Mouse (Mus musculus): ENCODE results near the gene Hist1h4d. TPM values are rescaled to one million over a fixed set of nuclear protein-coding genes. Genes with fewer than 3 reads are reported as not detected.
"Not testable (repeated sequence)": the region's sequence is repeated elsewhere in the genome, so short reads cannot be mapped to it uniquely, and the experiment has no call there.

Hist1h4d gene
- polyA plus RNA-seq, 2 experiments, result 8.6 to 152 TPM

DNA sequence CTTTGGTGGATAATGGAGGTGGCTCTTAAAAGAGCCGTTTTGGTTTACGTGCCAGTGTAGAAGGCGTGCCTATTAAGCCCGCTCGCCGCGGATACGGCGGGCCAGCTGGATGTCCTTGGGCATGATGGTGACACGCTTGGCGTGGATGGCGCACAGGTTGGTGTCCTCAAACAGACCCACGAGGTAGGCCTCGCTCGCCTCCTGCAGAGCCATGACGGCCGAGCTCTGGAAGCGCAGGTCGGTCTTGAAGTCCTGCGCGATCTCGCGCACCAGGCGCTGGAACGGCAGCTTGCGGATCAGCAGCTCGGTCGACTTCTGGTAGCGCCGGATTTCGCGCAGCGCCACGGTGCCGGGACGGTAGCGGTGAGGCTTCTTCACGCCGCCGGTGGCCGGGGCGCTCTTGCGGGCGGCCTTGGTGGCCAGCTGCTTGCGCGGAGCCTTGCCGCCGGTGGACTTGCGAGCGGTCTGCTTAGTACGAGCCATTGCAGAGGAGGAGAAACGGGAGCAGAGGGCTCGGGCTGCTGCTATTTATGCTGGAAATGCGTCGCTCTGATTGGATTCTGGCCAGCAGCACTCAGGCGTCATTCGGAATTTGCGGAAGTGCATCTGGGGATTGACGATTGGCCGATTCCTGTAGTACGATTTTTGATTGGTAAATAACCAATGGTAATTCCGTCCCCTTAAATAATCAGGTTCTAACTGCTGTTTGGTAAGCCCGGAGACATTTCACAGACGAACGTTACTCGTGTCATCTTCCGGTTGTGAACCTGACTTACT lies 19.3 kb upstream of the Hist1h4d start, which contains the start of gene Hist1h3e:
Hist1h3e (minus strand) TSS at position 487 of the 777 bp plus-strand sequence.
- under 1% methylated on average over 50 of the region's 67 CpGs for WGBS (ENCODE audit: insufficient replicate concordance)
- DNase-seq (ENCODE audit: low read depth in 3 of 3, low spot score in 3 of 3) (peak; percentile 98), ATAC-seq (ENCODE audit: insufficient read depth) (peak; percentile 92)
- H3K9me3 ChIP-seq (ENCODE audit: control insufficient read depth, low read length); H3K36me3 ChIP-seq (replicated peaks; ENCODE audit: control insufficient read depth, insufficient read depth, low read depth); H3K27me3 ChIP-seq (ENCODE audit: control insufficient read depth, insufficient read depth, low read length): not testable (repeated sequence)
- Histone ChIP-seq H3K4me1 (replicated peaks; ENCODE audit: control insufficient read depth in 2 of 2, insufficient read depth in 2 of 2, low read length in 1 of 2) (peaks cover 22 to 24% of the 10 kb centered on the region in 2 experiments), H3K4me2 (ENCODE audit: low read depth) (peak within 1 kb of the TSS; percentile 69), H3K27ac (peak within 1 kb of the TSS; percentile 92), H3K4me3 (ENCODE audit: insufficient read depth in 1 of 2, low read depth in 2 of 2, low read length in 2 of 2) (peak within 1 kb of the TSS; percentile 40 to 54), H3K9ac (replicated peaks) (peak within 1 kb of the TSS; percentile 81)
- TF ChIP-seq EP300 (IDR thresholded peaks at IDR 0.05; ENCODE audit: low read depth), result peak; percentile 72

GRCm38 (mm10) chr13:23562699-23563462 lies 18.5 kb upstream of the Hist1h4d start:
- peak; percentile 5; the same call in 1 of the 2 replicates for ATAC-seq (ENCODE audit: insufficient read depth)
- Histone ChIP-seq H3K4me3 (ENCODE audit: insufficient read depth in 1 of 2, low read depth in 2 of 2, low read length in 2 of 2) (peak overlapping the region; percentile 40 to 54), H3K4me2 (ENCODE audit: low read depth) (peak overlapping the region; percentile 69), H3K9me3 (ENCODE audit: control insufficient read depth, low read length) (no peaks in the 10 kb centered on the region), H3K27ac (peak overlapping the region; percentile 92), H3K9ac (replicated peaks) (peak overlapping the region; percentile 70), H3K27me3 (ENCODE audit: control insufficient read depth, insufficient read depth, low read length) (no peaks in the 10 kb centered on the region), H3K4me1 (replicated peaks; ENCODE audit: control insufficient read depth in 2 of 2, insufficient read depth in 2 of 2, low read length in 1 of 2) (peaks cover 24 to 29% of the 10 kb centered on the region in 2 experiments), H3K36me3 (replicated peaks; ENCODE audit: control insufficient read depth, insufficient read depth, low read depth) (no peaks in the 10 kb centered on the region)
- DNase-seq (ENCODE audit: low read depth in 3 of 3, low spot score in 3 of 3), result peak in 1 of 3 experiments; percentile 75
- 2% methylated on average over 18 of the region's 18 CpGs for WGBS (ENCODE audit: insufficient replicate concordance)
- TF ChIP-seq CTCF (IDR thresholded peaks at IDR 0.05; ENCODE audit: low read depth) (peak; percentile 42; the same call in 1 of the 2 replicates), EP300 (IDR thresholded peaks at IDR 0.05; ENCODE audit: low read depth) (no peak)

DNA sequence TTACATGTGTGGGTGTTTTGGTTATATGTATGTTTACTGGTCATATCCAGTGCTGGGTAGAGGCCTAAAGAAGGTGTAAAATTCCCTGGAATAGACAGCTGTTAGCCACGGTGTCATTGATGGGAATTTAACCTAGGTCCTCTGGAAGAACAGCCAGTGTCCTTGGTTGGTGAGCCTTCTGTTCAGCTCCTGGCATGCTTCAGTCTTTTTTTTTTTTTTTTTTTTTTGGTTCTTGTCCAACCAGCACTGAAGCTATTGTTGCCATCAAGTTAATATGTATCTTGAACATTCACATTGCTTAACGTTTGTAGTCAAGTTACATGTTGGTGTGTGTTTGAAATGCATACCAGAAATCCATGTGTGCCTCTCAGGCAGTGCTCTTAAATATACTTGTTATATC lies 16.9 kb upstream of the Hist1h4d start:
- WGBS (ENCODE audit: insufficient replicate concordance), result 74% methylated on average over 2 of the region's 2 CpGs
- TF ChIP-seq EP300 (IDR thresholded peaks at IDR 0.05; ENCODE audit: low read depth), result no peak
- TF ChIP-seq CTCF (IDR thresholded peaks at IDR 0.05; ENCODE audit: low read depth), result no peak
- Histone ChIP-seq H3K27me3 (ENCODE audit: control insufficient read depth, insufficient read depth, low read length) (no peaks in the 10 kb centered on the region), H3K9me3 (ENCODE audit: control insufficient read depth, low read length) (no peaks in the 10 kb centered on the region), H3K27ac (peak overlapping the region; percentile 92), H3K4me2 (ENCODE audit: low read depth) (no peak overlapping the region), H3K36me3 (replicated peaks; ENCODE audit: control insufficient read depth, insufficient read depth, low read depth) (no peaks in the 10 kb centered on the region), H3K4me1 (replicated peaks; ENCODE audit: control insufficient read depth in 2 of 2, insufficient read depth in 2 of 2, low read length in 1 of 2) (peaks cover 24 to 32% of the 10 kb centered on the region in 2 experiments), H3K9ac (replicated peaks) (no peak overlapping the region; the same call in 1 of the 2 replicates), H3K4me3 (ENCODE audit: insufficient read depth in 1 of 2, low read depth in 2 of 2, low read length in 2 of 2) (no peak overlapping the region)
- ATAC-seq (ENCODE audit: insufficient read depth) (no peak), DNase-seq (ENCODE audit: low read depth in 3 of 3, low spot score in 3 of 3) (no peak)

DNA sequence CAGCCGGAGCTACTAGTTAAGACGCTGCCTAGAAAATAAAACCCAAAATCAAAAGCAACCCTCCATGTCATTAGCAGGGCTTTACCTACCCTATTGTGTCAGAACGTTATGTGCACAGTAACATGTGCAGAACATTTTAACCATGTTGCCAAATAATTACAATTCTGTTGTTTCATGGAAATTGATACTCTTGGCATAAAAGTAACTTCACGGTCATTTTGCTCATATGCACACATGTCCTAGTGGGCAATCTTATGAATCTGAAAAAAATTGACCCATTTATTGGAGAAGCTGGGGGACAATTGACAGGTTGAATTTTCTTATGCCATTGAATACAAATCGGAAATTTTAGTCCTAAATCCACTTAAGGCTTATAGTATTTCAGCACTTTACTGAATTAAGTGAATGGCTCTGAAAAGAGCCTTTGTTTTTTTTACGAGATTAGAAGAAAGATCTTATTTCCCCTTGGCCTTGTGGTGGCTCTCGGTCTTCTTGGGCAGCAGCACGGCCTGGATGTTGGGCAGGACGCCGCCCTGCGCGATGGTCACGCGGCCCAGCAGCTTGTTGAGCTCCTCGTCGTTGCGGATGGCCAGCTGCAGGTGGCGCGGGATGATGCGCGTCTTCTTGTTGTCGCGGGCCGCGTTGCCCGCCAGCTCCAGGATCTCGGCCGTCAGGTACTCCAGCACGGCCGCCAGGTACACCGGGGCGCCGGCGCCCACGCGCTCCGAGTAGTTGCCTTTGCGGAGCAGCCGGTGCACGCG lies 11.0 kb upstream of the Hist1h4d start:
- under 1% methylated on average over 21 of the region's 41 CpGs for WGBS (ENCODE audit: insufficient replicate concordance)
- peak overlapping the region; percentile 79 for H3K4me2 ChIP-seq (ENCODE audit: low read depth)
- H3K4me1 ChIP-seq (replicated peaks; ENCODE audit: control insufficient read depth in 2 of 2, insufficient read depth in 2 of 2, low read length in 1 of 2), result peaks cover 12 to 20% of the 10 kb centered on the region in 2 experiments
- TF ChIP-seq CTCF (IDR thresholded peaks at IDR 0.05; ENCODE audit: low read depth), result 0 out of 2 replicates have a peak, but pooled peaks have one; percentile 6
- peak; percentile 3; the same call in 1 of the 2 replicates for TF ChIP-seq EP300 (IDR thresholded peaks at IDR 0.05; ENCODE audit: low read depth)
- not testable (repeated sequence) for H3K36me3 ChIP-seq (replicated peaks; ENCODE audit: control insufficient read depth, insufficient read depth, low read depth); H3K27me3 ChIP-seq (ENCODE audit: control insufficient read depth, insufficient read depth, low read length); H3K9me3 ChIP-seq (ENCODE audit: control insufficient read depth, low read length); ATAC-seq (ENCODE audit: insufficient read depth)
- H3K9ac ChIP-seq (replicated peaks), result peak overlapping the region; percentile 88
- H3K4me3 ChIP-seq (ENCODE audit: insufficient read depth in 1 of 2, low read depth in 2 of 2, low read length in 2 of 2), result peak overlapping the region; percentile 48 to 65
- DNase-seq (ENCODE audit: low read depth in 3 of 3, low spot score in 3 of 3), result peak in 1 of 3 experiments; percentile 63
- H3K27ac ChIP-seq, result peak overlapping the region; percentile 97

Measured in liver, embryonic 14.5 days (tissue).